Mouse (Mus musculus) gastrocnemius, postnatal 25 days (tissue): ENCODE results near the gene Slc35g3. TPM values are rescaled to one million over a fixed set of nuclear protein-coding genes. Genes with fewer than 3 reads are reported as not detected.
"Not testable (repeated sequence)": the region's sequence is repeated elsewhere in the genome, so short reads cannot be mapped to it uniquely, and the experiment has no call there.

ENCODE experiments used
- DNase-seq: peaks from one replicate; pipeline ENCODE4 v3.0.0; 2022
- total RNA-seq, 2 experiments: library from RNA; stranded (reverse); gene quantifications; 1 replicate in 1 of 2; 2 replicates in 1 of 2; pipeline ENCODE4 v1.2.3; 2021

Slc35g3 gene
- total RNA-seq, 2 experiments from 2014 or later, result not detected

GRCm38 (mm10) chr11:69754701-69755100, 7.1 kb downstream of the Slc35g3 start:
- DNase-seq, result no peak

GRCm38 (mm10) chr11:69754233-69754632, 7.5 kb downstream of the Slc35g3 start:
- no peak for DNase-seq

- no peak for DNase-seq
These were observed 9.1 kb downstream of the Slc35g3 start for GRCm38 (mm10) chr11:69752686-69753085.

- DNase-seq, result no peak
These were observed 10.1 kb downstream of the Slc35g3 start for GRCm38 (mm10) chr11:69751635-69752034.

- DNase-seq, result not testable (repeated sequence)
These were observed 30.4 kb downstream of the Slc35g3 start for GRCm38 (mm10) chr11:69731408-69731807.

GRCm38 (mm10) chr11:69729063-69729462, 32.7 kb downstream of the Slc35g3 start:
- DNase-seq, result no peak

GRCm38 (mm10) chr11:69725951-69726350, 35.8 kb downstream of the Slc35g3 start:
- DNase-seq, result no peak

GRCm38 (mm10) chr11:69723074-69723473, 38.7 kb downstream of the Slc35g3 start:
- DNase-seq, result no peak

- no peak for DNase-seq
These were observed 40.9 kb downstream of the Slc35g3 start for GRCm38 (mm10) chr11:69720852-69721251.

GRCm38 (mm10) chr11:69719423-69719822, 42.3 kb downstream of the Slc35g3 start:
- no peak for DNase-seq

- DNase-seq, result no peak
These were observed 43.1 kb downstream of the Slc35g3 start for GRCm38 (mm10) chr11:69718661-69719060.

GRCm38 (mm10) chr11:69716953-69717352, 44.8 kb downstream of the Slc35g3 start:
- no peak for DNase-seq

GRCm38 (mm10) chr11:69715929-69716328, 45.8 kb downstream of the Slc35g3 start:
- no peak for DNase-seq

- no peak for DNase-seq
These were observed 46.3 kb downstream of the Slc35g3 start for GRCm38 (mm10) chr11:69715482-69715881.

GRCm38 (mm10) chr11:69714636-69715329, 47.0 kb downstream of the Slc35g3 start:
- no peak for DNase-seq

- no peak for DNase-seq
These were observed 48.7 kb downstream of the Slc35g3 start for GRCm38 (mm10) chr11:69712954-69713672.

- no peak for DNase-seq
These were observed 50.7 kb downstream of the Slc35g3 start for GRCm38 (mm10) chr11:69711082-69711481.

GRCm38 (mm10) chr11:69710470-69710869, 51.3 kb downstream of the Slc35g3 start:
- no peak for DNase-seq

Other genes with a start within 250 kb of the Slc35g3 start
- gene Dnah2, start 212.9 kb downstream of the Slc35g3 start, total RNA-seq, result under 1 TPM; 0.03 to 0.48 TPM
- gene Efnb3, start 201.8 kb downstream of the Slc35g3 start, total RNA-seq, result under 1 TPM; 0.35 to 0.69 TPM
- gene Wrap53, start 181.7 kb downstream of the Slc35g3 start, total RNA-seq, result 1 to 10 TPM; 3.4 to 3.7 TPM
- 10 to 100 TPM; 12.2 to 12.7 TPM for gene Trp53, start 181.6 kb downstream of the Slc35g3 start, total RNA-seq
- gene Atp1b2, start 156.0 kb downstream of the Slc35g3 start, total RNA-seq, result 100 to 1,000 TPM; 365 to 378 TPM
- gene Shbg, start 144.1 kb downstream of the Slc35g3 start, total RNA-seq, result under 1 TPM in 1 of 2 experiments, not detected in 1; 0.62 TPM
- 1 to 10 TPM; 2.3 to 2.8 TPM for gene Sat2, start 139.9 kb downstream of the Slc35g3 start, total RNA-seq
- 10 to 100 TPM; 76.0 to 77.1 TPM for gene Fxr2, start 129.0 kb downstream of the Slc35g3 start, total RNA-seq
- gene Sox15, start 106.7 kb downstream of the Slc35g3 start, total RNA-seq, result not detected
- 10 to 100 TPM in 1 of 2 experiments, 1 to 10 TPM in 1; 6.6 to 10.0 TPM for gene Mpdu1, start 99.3 kb downstream of the Slc35g3 start, total RNA-seq
- 1 to 10 TPM; 1.3 to 9.1 TPM for gene Cd68, start 95.8 kb downstream of the Slc35g3 start, total RNA-seq
- gene Eif4a1, start 89.5 kb downstream of the Slc35g3 start, total RNA-seq, result 100 to 1,000 TPM in 1 of 2 experiments, 10 to 100 TPM in 1; 99.8 to 102 TPM
- gene Senp3, start 79.9 kb downstream of the Slc35g3 start, total RNA-seq, result 10 to 100 TPM; 19.1 to 23.5 TPM
- gene Tnfsf13, start 76.2 kb downstream of the Slc35g3 start, total RNA-seq, result 1 to 10 TPM in 1 of 2 experiments, under 1 TPM in 1; 0.67 to 1.5 TPM
- gene Tnfsf12, start 66.1 kb downstream of the Slc35g3 start, total RNA-seq, result 10 to 100 TPM in 1 of 2 experiments, 1 to 10 TPM in 1; 8.3 to 11.6 TPM
- 1 to 10 TPM in 1 of 2 experiments, under 1 TPM in 1; 0.87 to 2.1 TPM for gene Tnfsfm13, start 65.9 kb downstream of the Slc35g3 start, total RNA-seq
- 10 to 100 TPM; 24.7 to 27.5 TPM for gene Polr2a, start 3.3 kb downstream of the Slc35g3 start, total RNA-seq
- 10 to 100 TPM; 23.0 to 28.1 TPM for gene Zbtb4, start 3.9 kb upstream of the Slc35g3 start, total RNA-seq
- gene Chrnb1, start 34.0 kb upstream of the Slc35g3 start, total RNA-seq, result 10 to 100 TPM; 36.2 to 53.1 TPM
- gene Fgf11, start 39.9 kb upstream of the Slc35g3 start, total RNA-seq, result 1 to 10 TPM; 6.3 to 6.7 TPM
- gene Tmem102, start 43.7 kb upstream of the Slc35g3 start, total RNA-seq, result under 1 TPM; 0.18 to 0.35 TPM
- not detected for gene Gm39566, start 53.3 kb upstream of the Slc35g3 start, total RNA-seq
- not detected for gene Spem2, start 56.5 kb upstream of the Slc35g3 start, total RNA-seq
- gene Spem1, start 60.2 kb upstream of the Slc35g3 start, total RNA-seq, result not detected
- gene Nlgn2, start 75.8 kb upstream of the Slc35g3 start, total RNA-seq, result 1 to 10 TPM; 3.1 to 3.9 TPM
- gene Tmem256, start 76.5 kb upstream of the Slc35g3 start, total RNA-seq, result 100 to 1,000 TPM; 126 to 144 TPM
- 10 to 100 TPM; 10.8 to 13.7 TPM for gene Plscr3, start 84.4 kb upstream of the Slc35g3 start, total RNA-seq
- gene Tnk1, start 96.8 kb upstream of the Slc35g3 start, total RNA-seq, result under 1 TPM in 1 of 2 experiments, not detected in 1; 0.11 TPM
- gene Tmem95, start 116.0 kb upstream of the Slc35g3 start, total RNA-seq, result not detected
- 1 to 10 TPM; 1.7 to 2.2 TPM for gene Kctd11, start 119.4 kb upstream of the Slc35g3 start, total RNA-seq
- gene Acap1, start 133.6 kb upstream of the Slc35g3 start, total RNA-seq, result under 1 TPM; 0.26 to 0.38 TPM
- not detected for gene 2810408A11Rik, start 139.0 kb upstream of the Slc35g3 start, total RNA-seq
- 10 to 100 TPM; 25.4 to 26.0 TPM for gene Neurl4, start 139.1 kb upstream of the Slc35g3 start, total RNA-seq
- 10 to 100 TPM; 34.6 to 35.2 TPM for gene Gps2, start 151.9 kb upstream of the Slc35g3 start, total RNA-seq
- 100 to 1,000 TPM; 417 to 422 TPM for gene Eif5a, start 160.0 kb upstream of the Slc35g3 start, total RNA-seq
- 10 to 100 TPM; 10.4 to 10.9 TPM for gene Ybx2, start 173.8 kb upstream of the Slc35g3 start, total RNA-seq
- gene Slc2a4, start 186.2 kb upstream of the Slc35g3 start, total RNA-seq, result 100 to 1,000 TPM; 306 to 340 TPM
- under 1 TPM in 1 of 2 experiments, not detected in 1; 0.91 TPM for gene Cldn7, start 202.8 kb upstream of the Slc35g3 start, total RNA-seq
- 100 to 1,000 TPM; 195 to 205 TPM for gene Ctdnep1, start 219.2 kb upstream of the Slc35g3 start, total RNA-seq
- gene Elp5, start 220.5 kb upstream of the Slc35g3 start, total RNA-seq, result 10 to 100 TPM; 37.0 to 44.2 TPM
- gene Gabarap, start 229.2 kb upstream of the Slc35g3 start, total RNA-seq, result 100 to 1,000 TPM; 148 to 170 TPM
- 10 to 100 TPM; 15.0 to 16.1 TPM for gene Phf23, start 233.8 kb upstream of the Slc35g3 start, total RNA-seq
- 1 to 10 TPM; 3.7 to 4.1 TPM for gene Dvl2, start 238.6 kb upstream of the Slc35g3 start, total RNA-seq